Comparison of ENCODE assay signal across 23 mouse cellular contexts in the genomic region with DNA sequence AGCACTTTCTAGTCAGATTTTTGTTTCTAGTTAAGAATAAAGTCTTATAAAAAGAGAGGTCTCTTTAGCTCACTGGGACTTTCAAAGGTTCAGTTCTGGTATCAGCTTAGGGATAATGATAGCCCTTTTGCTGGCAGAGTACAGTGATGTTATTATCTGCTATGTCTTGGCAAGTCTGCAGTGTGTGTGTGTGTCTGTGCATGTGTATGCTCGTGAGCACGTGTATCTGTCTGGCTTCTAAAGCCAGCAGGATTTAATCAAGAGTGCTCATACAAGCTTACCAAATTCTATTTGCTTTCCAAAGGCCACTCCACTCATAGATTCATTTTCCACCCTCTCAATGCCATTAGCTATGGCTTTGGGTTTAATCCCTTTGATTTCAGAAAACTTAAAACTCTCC.
DNase-seq lines count a peak whose midpoint lies in the region; ATAC-seq and TF ChIP-seq lines count a peak whose summit lies in the region.
"Had no signal": no experiment of that assay in that cellular context is flagged by ENCODE, and none has a peak within 500 bp of the region (broad histone marks: within the 10 kb centered on the region; RNA-seq: fewer than 3 reads in every experiment).

No protein-coding gene starts in this region.

- H3K36me3 ChIP-seq in hindbrain, postnatal 0 days (ENCODE audit: insufficient read depth, low read length): no peaks in the 10 kb centered on the region
- no peaks in the 10 kb centered on the region for H3K36me3 ChIP-seq in hindbrain, embryonic 12.5 days
- no peaks in the 10 kb centered on the region for H3K36me3 ChIP-seq in midbrain, embryonic 16.5 days (ENCODE audit: control insufficient read depth, insufficient read depth, low read length)
- H3K36me3 ChIP-seq in midbrain, embryonic 14.5 days (ENCODE audit: control insufficient read depth, insufficient read depth, low read length): no peaks in the 10 kb centered on the region
- H3K36me3 ChIP-seq: embryonic facial prominence, embryonic 13.5 days; forebrain, embryonic 15.5 days; G1E had no signal

- no peak for ATAC-seq in hindbrain, postnatal 0 days
- ATAC-seq in hindbrain, embryonic 12.5 days (ENCODE audit: low FRiP score): no peak
- peak; percentile 56; the same call in 1 of the 2 replicates for ATAC-seq in midbrain, embryonic 16.5 days
- no peak for ATAC-seq in midbrain, embryonic 14.5 days (ENCODE audit: low FRiP score, low TSS enrichment)
- ATAC-seq: activated CD4-positive, CD25-positive, alpha-beta regulatory T cell, adult 4 months; CD4-positive, CD25-positive, alpha-beta regulatory T cell, adult 4 months; forebrain, embryonic 13.5 days; forebrain, embryonic 15.5 days; forebrain, postnatal 0 days; Patski had no signal

- no peak for TF ChIP-seq CTCF in hindbrain, postnatal 0 days (IDR thresholded peaks at IDR 0.05; ENCODE audit: low read depth)

- 59% methylated on average over 2 of the region's 2 CpGs for WGBS in hindbrain, postnatal 0 days
- WGBS in hindbrain, embryonic 12.5 days: 83% methylated on average over 2 of the region's 2 CpGs
- WGBS in midbrain, embryonic 16.5 days: 56% methylated on average over 2 of the region's 2 CpGs
- WGBS in midbrain, embryonic 14.5 days: 54% methylated on average over 2 of the region's 2 CpGs

- no peak overlapping the region for H3K4me2 ChIP-seq in hindbrain, postnatal 0 days (ENCODE audit: low read depth, low read length)
- H3K4me2 ChIP-seq in hindbrain, embryonic 12.5 days (replicated peaks): no peak overlapping the region
- H3K4me2 ChIP-seq in midbrain, embryonic 16.5 days (ENCODE audit: low read length): no peak overlapping the region
- no peak overlapping the region for H3K4me2 ChIP-seq in midbrain, embryonic 14.5 days (ENCODE audit: low read length)
- H3K4me2 ChIP-seq: embryonic facial prominence, embryonic 13.5 days; forebrain, embryonic 13.5 days; forebrain, embryonic 15.5 days had no signal

- H3K27ac ChIP-seq in hindbrain, postnatal 0 days: no peak overlapping the region
- no peak overlapping the region for H3K27ac ChIP-seq in hindbrain, embryonic 12.5 days
- no peak overlapping the region for H3K27ac ChIP-seq in midbrain, embryonic 16.5 days (ENCODE audit: low read length)
- H3K27ac ChIP-seq in midbrain, embryonic 14.5 days (replicated peaks; ENCODE audit: low read depth, low read length): no peak overlapping the region
- H3K27ac ChIP-seq: embryonic facial prominence, embryonic 13.5 days; forebrain, embryonic 13.5 days; forebrain, embryonic 15.5 days had no signal

- no peaks in the 10 kb centered on the region for H3K9me3 ChIP-seq in hindbrain, postnatal 0 days (ENCODE audit: low read length)
- no peaks in the 10 kb centered on the region for H3K9me3 ChIP-seq in hindbrain, embryonic 12.5 days (replicated peaks)
- no peaks in the 10 kb centered on the region for H3K9me3 ChIP-seq in midbrain, embryonic 16.5 days (replicated peaks; ENCODE audit: control insufficient read depth, low read length, poor library complexity, severe bottlenecking)
- H3K9me3 ChIP-seq in midbrain, embryonic 14.5 days (ENCODE audit: control insufficient read depth, low read length): no peaks in the 10 kb centered on the region
- H3K9me3 ChIP-seq: embryonic facial prominence, embryonic 13.5 days; forebrain, embryonic 13.5 days; forebrain, embryonic 15.5 days had no signal

- H3K4me1 ChIP-seq in hindbrain, postnatal 0 days (ENCODE audit: insufficient read depth, low read length): no peaks in the 10 kb centered on the region
- H3K4me1 ChIP-seq in hindbrain, embryonic 12.5 days: no peaks in the 10 kb centered on the region
- no peaks in the 10 kb centered on the region for H3K4me1 ChIP-seq in midbrain, embryonic 16.5 days (ENCODE audit: control insufficient read depth, insufficient read depth, low read length)
- H3K4me1 ChIP-seq in midbrain, embryonic 14.5 days (ENCODE audit: control insufficient read depth, insufficient read depth, low read length): no peaks in the 10 kb centered on the region
- H3K4me1 ChIP-seq: forebrain, embryonic 13.5 days; forebrain, embryonic 15.5 days had no signal

- no peak overlapping the region for H3K4me3 ChIP-seq in hindbrain, postnatal 0 days (ENCODE audit: low read length)
- H3K4me3 ChIP-seq in hindbrain, embryonic 12.5 days: no peak overlapping the region
- no peak overlapping the region for H3K4me3 ChIP-seq in midbrain, embryonic 16.5 days (ENCODE audit: low read depth, low read length)
- no peak overlapping the region for H3K4me3 ChIP-seq in midbrain, embryonic 14.5 days (replicated peaks; ENCODE audit: low read depth, low read length)
- H3K4me3 ChIP-seq: embryonic facial prominence, embryonic 13.5 days; forebrain, embryonic 13.5 days; forebrain, embryonic 15.5 days had no signal

- DNase-seq in cerebellum, postnatal 10 days: peak; percentile 23 to 25
- DNase-seq in cerebellum, adult 18-20 months: no peak
- DNase-seq in hindbrain, postnatal 0 days (ENCODE audit: low spot score): peak; percentile 8
- no peak for DNase-seq in midbrain, embryonic 14.5 days
- DNase-seq: adrenal gland, adult 8-10 months; adrenal gland, postnatal 14 days; adrenal gland, postnatal 36 days; B cell, adult 2 months; cerebellum, adult 11-12 months; cerebellum, adult 8-10 months; cerebellum, adult 9-11 months; cerebellum, postnatal 25 days; forebrain, postnatal 0 days had no signal

- no peaks in the 10 kb centered on the region for H3K27me3 ChIP-seq in hindbrain, postnatal 0 days (ENCODE audit: insufficient read depth, low read length)
- H3K27me3 ChIP-seq in hindbrain, embryonic 12.5 days: no peaks in the 10 kb centered on the region
- H3K27me3 ChIP-seq in midbrain, embryonic 16.5 days (ENCODE audit: control insufficient read depth, insufficient read depth, low read depth, low read length): no peaks in the 10 kb centered on the region
- no peaks in the 10 kb centered on the region for H3K27me3 ChIP-seq in midbrain, embryonic 14.5 days (ENCODE audit: control insufficient read depth, insufficient read depth, low read length)
- H3K27me3 ChIP-seq: CH12.LX; embryonic facial prominence, embryonic 13.5 days; forebrain, embryonic 13.5 days; forebrain, embryonic 15.5 days; Patski had no signal

- H3K9ac ChIP-seq in hindbrain, postnatal 0 days (replicated peaks; ENCODE audit: low read length): no peak overlapping the region
- H3K9ac ChIP-seq in hindbrain, embryonic 12.5 days: no peak overlapping the region
- no peak overlapping the region for H3K9ac ChIP-seq in midbrain, embryonic 16.5 days (ENCODE audit: low read depth, low read length)
- no peak overlapping the region for H3K9ac ChIP-seq in midbrain, embryonic 14.5 days (replicated peaks; ENCODE audit: low read length)
- H3K9ac ChIP-seq: embryonic facial prominence, embryonic 13.5 days; forebrain, embryonic 13.5 days; forebrain, embryonic 15.5 days; forebrain, postnatal 0 days had no signal

Comparison
In these comparisons a context has a peak if more than half of its experiments do, and no peak if none do; other contexts are left out.
1. DNase-seq: peak in cerebellum, postnatal 10 days (2 of 2) and hindbrain, postnatal 0 days (single experiment); none in cerebellum, adult 18-20 months (0 of 2) and midbrain, embryonic 14.5 days (single experiment).